Mouse (Mus musculus): ENCODE data around the gene Dph5. TPM values are rescaled to one million over a fixed set of nuclear protein-coding genes. Genes with fewer than 3 reads are reported as not detected.

The Dph5 gene
- polyA plus RNA-seq, 1 experiment from 2014 or later: 18.2 TPM

- Histone ChIP-seq H3K36me3 (ENCODE audit: control insufficient read depth, insufficient read depth, low read length) (no peaks in the 10 kb centered on the region), H3K27me3 (ENCODE audit: control insufficient read depth, insufficient read depth, low read length) (no peaks in the 10 kb centered on the region), H3K4me3 (ENCODE audit: control insufficient read depth in 1 of 2, insufficient read depth in 1 of 2, low read depth in 1 of 2, low read length in 2 of 2) (no peak overlapping the region), H3K4me2 (ENCODE audit: low read length) (no peak overlapping the region), H3K27ac (replicated peaks in 1 of 2; ENCODE audit: control insufficient read depth in 1 of 2, insufficient read depth in 1 of 2, low read depth in 2 of 2, low read length in 2 of 2) (0 out of 4 replicates have a peak overlapping the region, but pooled peaks of 1 of the 2 experiments have one; percentile 76), H3K9ac (ENCODE audit: low read length) (no peak overlapping the region), H3K9me3 (ENCODE audit: control insufficient read depth, low read length) (no peaks in the 10 kb centered on the region), H3K4me1 (ENCODE audit: control insufficient read depth in 2 of 2, insufficient read depth in 2 of 2, low read length in 2 of 2) (no peaks in the 10 kb centered on the region; a peak in 1 of 4 replicates)
- no peak for ATAC-seq (ENCODE audit: insufficient number of reproducible peaks, insufficient read depth, low FRiP score, low read depth)
- 70% methylated on average over 1 of the region's 1 CpGs for WGBS
These were observed 19.7 kb upstream of the Dph5 start for GRCm38 (mm10) chr3:115867901-115868300.

- Histone ChIP-seq H3K4me3 (ENCODE audit: control insufficient read depth in 1 of 2, insufficient read depth in 1 of 2, low read depth in 1 of 2, low read length in 2 of 2) (no peak overlapping the region), H3K9ac (ENCODE audit: low read length) (no peak overlapping the region)
- 35% methylated on average over 2 of the region's 2 CpGs for WGBS
These were observed 18.3 kb upstream of the Dph5 start for GRCm38 (mm10) chr3:115869360-115869759.

GRCm38 (mm10) chr3:115875551-115875950 lies 12.1 kb upstream of the Dph5 start:
- no peak for ATAC-seq (ENCODE audit: insufficient number of reproducible peaks, insufficient read depth, low FRiP score, low read depth)
- H3K4me1 ChIP-seq (ENCODE audit: control insufficient read depth in 2 of 2, insufficient read depth in 2 of 2, low read length in 2 of 2): no peaks in the 10 kb centered on the region; a peak in 1 of 4 replicates
- no peak overlapping the region for H3K27ac ChIP-seq (replicated peaks in 1 of 2; ENCODE audit: control insufficient read depth in 1 of 2, insufficient read depth in 1 of 2, low read depth in 2 of 2, low read length in 2 of 2)
- 0 out of 2 replicates have a peak overlapping the region, but pooled peaks have one; percentile 16 for H3K4me2 ChIP-seq (ENCODE audit: low read length)
- H3K9me3 ChIP-seq (ENCODE audit: control insufficient read depth, low read length): 0 out of 2 replicates have a peak, but pooled peaks cover 7% of the 10 kb centered on the region
- no peak overlapping the region for H3K4me3 ChIP-seq (ENCODE audit: control insufficient read depth in 1 of 2, insufficient read depth in 1 of 2, low read depth in 1 of 2, low read length in 2 of 2)
- WGBS: 60% methylated on average over 6 of the region's 6 CpGs
- H3K27me3 ChIP-seq (ENCODE audit: control insufficient read depth, insufficient read depth, low read length): no peaks in the 10 kb centered on the region
- H3K36me3 ChIP-seq (ENCODE audit: control insufficient read depth, insufficient read depth, low read length): no peaks in the 10 kb centered on the region
- no peak overlapping the region; the same call in 1 of the 2 replicates for H3K9ac ChIP-seq (ENCODE audit: low read length)

More at GRCm38 (mm10) chr3:115869360-115869759, 18.3 kb upstream of the Dph5 start:
- no peak for ATAC-seq (ENCODE audit: insufficient number of reproducible peaks, insufficient read depth, low FRiP score, low read depth)
- no peaks in the 10 kb centered on the region for H3K36me3 ChIP-seq (ENCODE audit: control insufficient read depth, insufficient read depth, low read length)
- H3K27me3 ChIP-seq (ENCODE audit: control insufficient read depth, insufficient read depth, low read length): no peaks in the 10 kb centered on the region
- H3K4me2 ChIP-seq (ENCODE audit: low read length): no peak overlapping the region
- H3K9me3 ChIP-seq (ENCODE audit: control insufficient read depth, low read length): no peaks in the 10 kb centered on the region
- H3K27ac ChIP-seq (replicated peaks in 1 of 2; ENCODE audit: control insufficient read depth in 1 of 2, insufficient read depth in 1 of 2, low read depth in 2 of 2, low read length in 2 of 2): no peak overlapping the region
- H3K4me1 ChIP-seq (ENCODE audit: control insufficient read depth in 2 of 2, insufficient read depth in 2 of 2, low read length in 2 of 2): no peaks in the 10 kb centered on the region; a peak in 1 of 4 replicates

GRCm38 (mm10) chr3:115877133-115877532 lies 10.5 kb upstream of the Dph5 start:
- Histone ChIP-seq H3K36me3 (ENCODE audit: control insufficient read depth, insufficient read depth, low read length) (no peaks in the 10 kb centered on the region), H3K4me1 (ENCODE audit: control insufficient read depth in 2 of 2, insufficient read depth in 2 of 2, low read length in 2 of 2) (no peaks in the 10 kb centered on the region; a peak in 1 of 4 replicates), H3K9ac (ENCODE audit: low read length) (no peak overlapping the region), H3K27me3 (ENCODE audit: control insufficient read depth, insufficient read depth, low read length) (no peaks in the 10 kb centered on the region), H3K27ac (replicated peaks in 1 of 2; ENCODE audit: control insufficient read depth in 1 of 2, insufficient read depth in 1 of 2, low read depth in 2 of 2, low read length in 2 of 2) (no peak overlapping the region), H3K4me3 (ENCODE audit: control insufficient read depth in 1 of 2, insufficient read depth in 1 of 2, low read depth in 1 of 2, low read length in 2 of 2) (no peak overlapping the region), H3K9me3 (ENCODE audit: control insufficient read depth, low read length) (0 out of 2 replicates have a peak, but pooled peaks cover 7% of the 10 kb centered on the region), H3K4me2 (ENCODE audit: low read length) (no peak overlapping the region)
- no peak for ATAC-seq (ENCODE audit: insufficient number of reproducible peaks, insufficient read depth, low FRiP score, low read depth)
- 68% methylated on average over 1 of the region's 1 CpGs for WGBS

GRCm38 (mm10) chr3:115884086-115884485 lies 3.6 kb upstream of the Dph5 start:
- H3K4me1 ChIP-seq (ENCODE audit: control insufficient read depth in 2 of 2, insufficient read depth in 2 of 2, low read length in 2 of 2): peaks cover 0 to 8% of the 10 kb centered on the region in 2 experiments; a peak in 2 of 4 replicates
- H3K27ac ChIP-seq (replicated peaks in 1 of 2; ENCODE audit: control insufficient read depth in 1 of 2, insufficient read depth in 1 of 2, low read depth in 2 of 2, low read length in 2 of 2): no peak overlapping the region
- no peak overlapping the region for H3K4me2 ChIP-seq (ENCODE audit: low read length)
- H3K9me3 ChIP-seq (ENCODE audit: control insufficient read depth, low read length): no peaks in the 10 kb centered on the region
- no peak overlapping the region for H3K9ac ChIP-seq (ENCODE audit: low read length)
- peaks cover 5% of the 10 kb centered on the region; the same call in 1 of the 2 replicates for H3K36me3 ChIP-seq (ENCODE audit: control insufficient read depth, insufficient read depth, low read length)
- no peaks in the 10 kb centered on the region for H3K27me3 ChIP-seq (ENCODE audit: control insufficient read depth, insufficient read depth, low read length)
- 81% methylated on average over 1 of the region's 1 CpGs for WGBS
- no peak for ATAC-seq (ENCODE audit: insufficient number of reproducible peaks, insufficient read depth, low FRiP score, low read depth)
- H3K4me3 ChIP-seq (ENCODE audit: control insufficient read depth in 1 of 2, insufficient read depth in 1 of 2, low read depth in 1 of 2, low read length in 2 of 2): no peak overlapping the region

- no peaks in the 10 kb centered on the region for H3K9me3 ChIP-seq (ENCODE audit: control insufficient read depth, low read length)
- H3K9ac ChIP-seq (ENCODE audit: low read length): peak overlapping the region; percentile 86
- H3K4me2 ChIP-seq (ENCODE audit: low read length): peak overlapping the region; percentile 69
- no peaks in the 10 kb centered on the region for H3K27me3 ChIP-seq (ENCODE audit: control insufficient read depth, insufficient read depth, low read length)
- peak; percentile 55; the same call in 1 of the 2 replicates for ATAC-seq (ENCODE audit: insufficient number of reproducible peaks, insufficient read depth, low FRiP score, low read depth)
- peak overlapping the region; percentile 64 to 91; a peak in 3 of 4 replicates for H3K27ac ChIP-seq (replicated peaks in 1 of 2; ENCODE audit: control insufficient read depth in 1 of 2, insufficient read depth in 1 of 2, low read depth in 2 of 2, low read length in 2 of 2)
- peak overlapping the region; percentile 86 to 98 for H3K4me3 ChIP-seq (ENCODE audit: control insufficient read depth in 1 of 2, insufficient read depth in 1 of 2, low read depth in 1 of 2, low read length in 2 of 2)
- H3K4me1 ChIP-seq (ENCODE audit: control insufficient read depth in 2 of 2, insufficient read depth in 2 of 2, low read length in 2 of 2): peaks cover 0 to 8% of the 10 kb centered on the region in 2 experiments; a peak in 2 of 4 replicates
- WGBS: 3% methylated on average over 21 of the region's 21 CpGs
- peaks cover 21% of the 10 kb centered on the region for H3K36me3 ChIP-seq (ENCODE audit: control insufficient read depth, insufficient read depth, low read length)
These were observed 871 bp downstream of the Dph5 start for GRCm38 (mm10) chr3:115888310-115889106.

- H3K36me3 ChIP-seq (ENCODE audit: control insufficient read depth, insufficient read depth, low read length): peaks cover 28% of the 10 kb centered on the region
- no peak overlapping the region for H3K4me2 ChIP-seq (ENCODE audit: low read length)
- no peaks in the 10 kb centered on the region for H3K9me3 ChIP-seq (ENCODE audit: control insufficient read depth, low read length)
- no peak overlapping the region for H3K27ac ChIP-seq (replicated peaks in 1 of 2; ENCODE audit: control insufficient read depth in 1 of 2, insufficient read depth in 1 of 2, low read depth in 2 of 2, low read length in 2 of 2)
- H3K27me3 ChIP-seq (ENCODE audit: control insufficient read depth, insufficient read depth, low read length): no peaks in the 10 kb centered on the region
- H3K9ac ChIP-seq (ENCODE audit: low read length): no peak overlapping the region
- no peak for ATAC-seq (ENCODE audit: insufficient number of reproducible peaks, insufficient read depth, low FRiP score, low read depth)
- peaks cover 0 to 5% of the 10 kb centered on the region in 2 experiments; a peak in 2 of 4 replicates for H3K4me1 ChIP-seq (ENCODE audit: control insufficient read depth in 2 of 2, insufficient read depth in 2 of 2, low read length in 2 of 2)
- 83% methylated on average over 4 of the region's 4 CpGs for WGBS
- no peak overlapping the region for H3K4me3 ChIP-seq (ENCODE audit: control insufficient read depth in 1 of 2, insufficient read depth in 1 of 2, low read depth in 1 of 2, low read length in 2 of 2)
These were observed 4.7 kb downstream of the Dph5 start for GRCm38 (mm10) chr3:115892341-115892740.

All from heart, embryonic 14.5 days (tissue).